In genomic region chr8:77357126-77357525, GRCm38 (mm10) we compare ENCODE assay signal across 21 mouse cellular contexts.
DNase-seq lines count a peak whose midpoint lies in the region; ATAC-seq and TF ChIP-seq lines count a peak whose summit lies in the region.
"Had no signal": no experiment of that assay in that cellular context is flagged by ENCODE, and none has a peak within 500 bp of the region (broad histone marks: within the 10 kb centered on the region; RNA-seq: fewer than 3 reads in every experiment).

No protein-coding gene starts in this region.

- peak; percentile 20; the same call in 1 of the 2 replicates for TF ChIP-seq CTCF in intestine, postnatal 0 days (IDR thresholded peaks at IDR 0.05; ENCODE audit: low read depth)
- TF ChIP-seq CTCF in lung, postnatal 0 days (IDR thresholded peaks at IDR 0.05) = 0 out of 2 replicates have a peak, but pooled peaks have one; percentile 11
- TF ChIP-seq CTCF in ES-Bruce4 (IDR thresholded peaks at IDR 0.05; ENCODE audit: low read depth, low read length) = peak; percentile 47

- DNase-seq in lung, postnatal 0 days (ENCODE audit: low spot score) = no peak
- no peak for DNase-seq in lung, postnatal 25 days (ENCODE audit: low spot score)
- DNase-seq in A20 (ENCODE audit: low read depth, low spot score) = peak; percentile 23
- DNase-seq in forebrain, embryonic 10.5 days (ENCODE audit: extremely low spot score, low spot score) = no peak
- DNase-seq in left cerebral cortex, adult 11 months (ENCODE audit: low spot score) = no peak
- DNase-seq: adrenal gland, adult 2 months; cerebellum, adult 18-20 months; cerebellum, postnatal 14 days; kidney, adult 18-20 months; right cerebral cortex, postnatal 25 days had no signal

- no peak overlapping the region for H3K9ac ChIP-seq in intestine, postnatal 0 days (ENCODE audit: low read depth, low read length)
- H3K9ac ChIP-seq in intestine, embryonic 16.5 days (ENCODE audit: low read depth, low read length) = no peak overlapping the region
- H3K9ac ChIP-seq in lung, postnatal 0 days (replicated peaks; ENCODE audit: low read depth) = no peak overlapping the region
- H3K9ac ChIP-seq in ES-Bruce4 (ENCODE audit: low read depth, poor library complexity, severe bottlenecking) = no peak overlapping the region
- H3K9ac ChIP-seq: embryonic facial prominence, embryonic 13.5 days; forebrain, embryonic 13.5 days; lung, embryonic 15.5 days had no signal

- WGBS in intestine, postnatal 0 days = 80% methylated on average over 8 of the region's 8 CpGs
- WGBS in intestine, embryonic 16.5 days = 78% methylated on average over 8 of the region's 8 CpGs
- 83% methylated on average over 8 of the region's 8 CpGs for WGBS in lung, postnatal 0 days
- 77% methylated on average over 8 of the region's 8 CpGs for WGBS in forebrain, embryonic 10.5 days

- no peak overlapping the region for H3K4me3 ChIP-seq in intestine, postnatal 0 days (ENCODE audit: low read depth, low read length)
- no peak overlapping the region for H3K4me3 ChIP-seq in intestine, embryonic 16.5 days (ENCODE audit: low read length)
- no peak overlapping the region for H3K4me3 ChIP-seq in lung, postnatal 0 days (ENCODE audit: low read depth, low read length)
- no peak overlapping the region for H3K4me3 ChIP-seq in ES-Bruce4 (ENCODE audit: low read depth, low read length)
- H3K4me3 ChIP-seq in forebrain, embryonic 10.5 days = no peak overlapping the region
- H3K4me3 ChIP-seq: embryonic facial prominence, embryonic 13.5 days; erythroblast, embryonic 14.5 days; forebrain, embryonic 13.5 days; hindbrain, embryonic 10.5 days; lung, embryonic 15.5 days; midbrain, embryonic 10.5 days had no signal

- H3K36me3 ChIP-seq in intestine, postnatal 0 days (ENCODE audit: control insufficient read depth, insufficient read depth) = peaks cover 13% of the 10 kb centered on the region
- no peaks in the 10 kb centered on the region for H3K36me3 ChIP-seq in intestine, embryonic 16.5 days (ENCODE audit: control insufficient read depth, insufficient read depth, low read length)
- H3K36me3 ChIP-seq in lung, postnatal 0 days (ENCODE audit: insufficient read depth, low read length) = no peaks in the 10 kb centered on the region
- no peaks in the 10 kb centered on the region for H3K36me3 ChIP-seq in ES-Bruce4 (ENCODE audit: control insufficient read depth, insufficient read depth, low read length, poor library complexity, severe bottlenecking)
- 0 out of 2 replicates have a peak, but pooled peaks cover 5% of the 10 kb centered on the region for H3K36me3 ChIP-seq in forebrain, embryonic 10.5 days (replicated peaks)
- H3K36me3 ChIP-seq: hindbrain, embryonic 10.5 days had no signal

- no peak for TF ChIP-seq POLR2A in ES-Bruce4 (IDR thresholded peaks at IDR 0.05; ENCODE audit: insufficient read depth, low read length)

- no peak overlapping the region for H3K4me2 ChIP-seq in intestine, postnatal 0 days (replicated peaks; ENCODE audit: low read depth)
- H3K4me2 ChIP-seq in intestine, embryonic 16.5 days (ENCODE audit: low read depth, low read length) = no peak overlapping the region
- no peak overlapping the region for H3K4me2 ChIP-seq in lung, postnatal 0 days (replicated peaks; ENCODE audit: low read depth, low read length)
- H3K4me2 ChIP-seq: embryonic facial prominence, embryonic 13.5 days; forebrain, embryonic 13.5 days; heart, embryonic 11.5 days; liver, embryonic 11.5 days; lung, embryonic 15.5 days had no signal

- ATAC-seq in intestine, postnatal 0 days = no peak
- no peak for ATAC-seq in intestine, embryonic 16.5 days
- ATAC-seq in lung, postnatal 0 days = no peak
- ATAC-seq: forebrain, embryonic 13.5 days had no signal

- H3K27ac ChIP-seq in intestine, postnatal 0 days (ENCODE audit: low read depth, low read length) = no peak overlapping the region
- no peak overlapping the region for H3K27ac ChIP-seq in intestine, embryonic 16.5 days (ENCODE audit: low read length)
- H3K27ac ChIP-seq in lung, postnatal 0 days (ENCODE audit: low read length) = no peak overlapping the region
- H3K27ac ChIP-seq in ES-Bruce4 (ENCODE audit: insufficient read depth, low read length) = no peak overlapping the region
- H3K27ac ChIP-seq in forebrain, embryonic 10.5 days = no peak overlapping the region
- H3K27ac ChIP-seq: embryonic facial prominence, embryonic 13.5 days; forebrain, embryonic 13.5 days; hindbrain, embryonic 10.5 days; lung, embryonic 15.5 days; midbrain, embryonic 10.5 days had no signal

- no peaks in the 10 kb centered on the region for H3K4me1 ChIP-seq in intestine, postnatal 0 days (replicated peaks; ENCODE audit: control insufficient read depth, insufficient read depth, low read length)
- no peaks in the 10 kb centered on the region for H3K4me1 ChIP-seq in intestine, embryonic 16.5 days (ENCODE audit: control insufficient read depth, insufficient read depth, low read length)
- H3K4me1 ChIP-seq in lung, postnatal 0 days (ENCODE audit: insufficient read depth, low read depth, low read length) = no peaks in the 10 kb centered on the region
- H3K4me1 ChIP-seq in ES-Bruce4 (ENCODE audit: control insufficient read depth, insufficient read depth, low read length) = no peaks in the 10 kb centered on the region
- peaks cover 15% of the 10 kb centered on the region for H3K4me1 ChIP-seq in forebrain, embryonic 10.5 days
- H3K4me1 ChIP-seq: lung, embryonic 15.5 days had no signal

- H3K27me3 ChIP-seq in intestine, postnatal 0 days (replicated peaks; ENCODE audit: control insufficient read depth, insufficient read depth, low read length) = no peaks in the 10 kb centered on the region
- no peaks in the 10 kb centered on the region for H3K27me3 ChIP-seq in intestine, embryonic 16.5 days (replicated peaks; ENCODE audit: control insufficient read depth, insufficient read depth, low read length)
- H3K27me3 ChIP-seq in lung, postnatal 0 days (replicated peaks; ENCODE audit: insufficient read depth, low read length) = no peaks in the 10 kb centered on the region
- no peaks in the 10 kb centered on the region for H3K27me3 ChIP-seq in ES-Bruce4 (ENCODE audit: control insufficient read depth, insufficient read depth, low read length, poor library complexity, severe bottlenecking)
- no peaks in the 10 kb centered on the region for H3K27me3 ChIP-seq in forebrain, embryonic 10.5 days (ENCODE audit: poor library complexity, severe bottlenecking)
- H3K27me3 ChIP-seq: embryonic facial prominence, embryonic 13.5 days; forebrain, embryonic 13.5 days; lung, embryonic 15.5 days had no signal

- no peaks in the 10 kb centered on the region for H3K9me3 ChIP-seq in intestine, postnatal 0 days (ENCODE audit: control insufficient read depth)
- no peaks in the 10 kb centered on the region for H3K9me3 ChIP-seq in intestine, embryonic 16.5 days (ENCODE audit: control insufficient read depth, low read length)
- H3K9me3 ChIP-seq in lung, postnatal 0 days (ENCODE audit: low read length) = no peaks in the 10 kb centered on the region
- no peaks in the 10 kb centered on the region for H3K9me3 ChIP-seq in ES-Bruce4 (replicated peaks; ENCODE audit: control insufficient read depth, insufficient read depth, low read length, poor library complexity, severe bottlenecking)
- H3K9me3 ChIP-seq in forebrain, embryonic 10.5 days = no peaks in the 10 kb centered on the region
- H3K9me3 ChIP-seq: embryonic facial prominence, embryonic 13.5 days; forebrain, embryonic 13.5 days; hindbrain, embryonic 10.5 days; lung, embryonic 15.5 days; midbrain, embryonic 10.5 days had no signal

- TF ChIP-seq EP300 in lung, postnatal 0 days (IDR thresholded peaks at IDR 0.05) = no peak
- TF ChIP-seq EP300 in ES-Bruce4 (IDR thresholded peaks at IDR 0.05; ENCODE audit: insufficient read depth, low read depth, low read length) = no peak
